Mouse (Mus musculus) ES-E14 (cell line): Measurements from ENCODE around the gene Vps33a.

Source experiments
- CHD2 ChIP-seq: IDR thresholded peaks from 2 replicates; pipeline ENCODE4 v1.6.1; 2014; ENCODE audit warnings: mild to moderate bottlenecking, low read depth, low read length, inconsistent platforms
- ZNF384 ChIP-seq: IDR thresholded peaks from 2 replicates; pipeline ENCODE4 v1.6.1; 2012; ENCODE audit warnings: low read depth, low read length, inconsistent platforms

GRCm38 (mm10) chr5:123593622-123594280 lies 20.9 kb upstream of the Vps33a start:
- no peak for TF ChIP-seq CHD2
- TF ChIP-seq ZNF384 = no peak
